ENCODE assay signal across 8 mouse cellular contexts in genomic region chr2:8380246-8380645, GRCm38 (mm10).
A peak's percentile ranks its signal among the peaks of the same experiment; 100 is the strongest.
DNase-seq lines count a peak whose midpoint lies in the region; ATAC-seq lines count a peak whose summit lies in the region.

No protein-coding gene starts in this region.

- 17% methylated on average over 1 of the region's 1 CpGs for WGBS in kidney, embryonic 15.5 days
- WGBS in forebrain, embryonic 11.5 days, result 55% methylated on average over 1 of the region's 1 CpGs

- H3K9ac ChIP-seq in kidney, embryonic 15.5 days, result no peak overlapping the region
- H3K9ac ChIP-seq in forebrain, embryonic 11.5 days (ENCODE audit: low read length), result no peak overlapping the region

- ATAC-seq in kidney, embryonic 15.5 days (replicated peaks; ENCODE audit: low FRiP score), result no peak
- peak; percentile 65 for ATAC-seq in forebrain, embryonic 11.5 days (replicated peaks; ENCODE audit: low FRiP score)
- ATAC-seq in megakaryocyte progenitor cell, adult 5-6 weeks (replicated peaks; ENCODE audit: poor library complexity), result peak; percentile 50; the same call in 1 of the 2 replicates

- no peak overlapping the region for H3K27ac ChIP-seq in kidney, embryonic 15.5 days
- no peak overlapping the region for H3K27ac ChIP-seq in forebrain, embryonic 11.5 days (ENCODE audit: low read depth, low read length)

- H3K27me3 ChIP-seq in kidney, embryonic 15.5 days, result no peaks in the 10 kb centered on the region
- no peaks in the 10 kb centered on the region for H3K27me3 ChIP-seq in forebrain, embryonic 11.5 days (ENCODE audit: control insufficient read depth, insufficient read depth, low read length)

- H3K4me3 ChIP-seq in kidney, embryonic 15.5 days (replicated peaks), result no peak overlapping the region
- no peak overlapping the region for H3K4me3 ChIP-seq in forebrain, embryonic 11.5 days (ENCODE audit: low read depth, low read length)

- DNase-seq in kidney, adult 9 months, result peak; percentile 36
- DNase-seq in brain, embryonic 18.5 days (ENCODE audit: low read depth, low spot score), result peak; percentile 80
- DNase-seq in forebrain, embryonic 11.5 days (ENCODE audit: low spot score), result peak; percentile 52
- DNase-seq in kidney, postnatal 36 days, result peak; percentile 12 to 56
- DNase-seq in spleen, postnatal 36 days (ENCODE audit: low spot score in 2 of 2), result no peak
- DNase-seq in spleen, postnatal 10 days (ENCODE audit: low spot score in 2 of 2), result no peak

- no peaks in the 10 kb centered on the region for H3K36me3 ChIP-seq in kidney, embryonic 15.5 days
- no peaks in the 10 kb centered on the region for H3K36me3 ChIP-seq in forebrain, embryonic 11.5 days (ENCODE audit: control insufficient read depth, insufficient read depth, low read length)

- no peak overlapping the region for H3K4me2 ChIP-seq in kidney, embryonic 15.5 days
- H3K4me2 ChIP-seq in forebrain, embryonic 11.5 days (ENCODE audit: low read depth, low read length, severe bottlenecking), result no peak overlapping the region

- no peaks in the 10 kb centered on the region for H3K9me3 ChIP-seq in kidney, embryonic 15.5 days (replicated peaks)
- H3K9me3 ChIP-seq in forebrain, embryonic 11.5 days (ENCODE audit: control insufficient read depth, low read length), result no peaks in the 10 kb centered on the region

- no peaks in the 10 kb centered on the region for H3K4me1 ChIP-seq in kidney, embryonic 15.5 days
- H3K4me1 ChIP-seq in forebrain, embryonic 11.5 days (replicated peaks; ENCODE audit: control insufficient read depth, insufficient read depth, low read length), result no peaks in the 10 kb centered on the region

Comparison
In these comparisons a context has a peak if more than half of its experiments do, and no peak if none do; other contexts are left out.
1. DNase-seq: peak in kidney, adult 9 months (single experiment), brain, embryonic 18.5 days (single experiment), forebrain, embryonic 11.5 days (single experiment) and kidney, postnatal 36 days (2 of 2); none in spleen, postnatal 36 days (0 of 2) and spleen, postnatal 10 days (0 of 2).